Mouse (Mus musculus): ENCODE results near the gene Slc45a2.

Gene Slc45a2

GRCm38 (mm10) chr15:11065528-11066171 lies 65.1 kb downstream of the Slc45a2 start:
- no peak for DNase-seq (ENCODE audit: low read depth, low spot score)

DNA sequence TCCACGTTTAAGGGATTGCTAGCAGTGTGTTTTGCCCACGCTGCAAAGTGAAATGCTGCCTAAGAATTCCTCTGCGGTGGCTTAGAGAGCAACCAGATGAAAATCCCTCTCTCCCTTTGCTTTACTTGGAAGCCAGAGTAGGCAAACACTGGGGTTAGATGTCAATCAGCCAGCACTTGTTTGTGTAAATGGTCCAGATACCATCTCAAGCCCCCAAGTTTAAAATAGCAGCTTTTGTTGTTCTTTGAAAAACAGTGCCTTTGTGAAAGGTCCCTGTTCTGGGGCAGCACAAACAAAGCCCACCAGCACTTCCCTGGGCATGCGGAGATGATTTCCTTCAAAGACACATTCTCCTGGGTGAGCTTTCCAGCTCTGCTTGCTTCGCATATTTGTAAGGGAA lies 65.8 kb downstream of the Slc45a2 start:
- no peak for DNase-seq (ENCODE audit: low read depth, low spot score)

DNA sequence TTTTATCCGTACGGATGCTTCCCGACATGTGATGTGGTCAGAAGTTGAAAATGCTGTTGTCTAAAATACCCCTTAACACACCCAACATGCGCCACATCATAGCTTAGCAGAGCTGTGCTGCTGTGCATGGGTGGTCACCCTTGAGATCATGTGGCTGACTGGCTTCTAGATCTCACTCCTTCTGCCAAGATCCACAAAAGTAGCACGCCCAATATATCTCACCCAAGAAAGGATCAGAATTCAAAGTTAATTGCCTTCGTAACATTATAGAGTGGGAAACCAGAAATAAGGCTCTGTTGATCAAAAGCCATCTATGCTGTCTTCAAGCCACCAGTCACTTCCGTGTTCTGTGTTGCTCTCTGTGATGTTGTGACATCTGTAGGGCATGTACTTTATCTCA lies 67.4 kb downstream of the Slc45a2 start:
- no peak for DNase-seq (ENCODE audit: low read depth, low spot score)

- no peak for DNase-seq (ENCODE audit: low read depth, low spot score)
Observed at GRCm38 (mm10) chr15:11075726-11076361, 75.3 kb downstream of the Slc45a2 start.

Data from R1 (cell line).